8 mouse cellular contexts compared by ENCODE assay signal in the genomic region with DNA sequence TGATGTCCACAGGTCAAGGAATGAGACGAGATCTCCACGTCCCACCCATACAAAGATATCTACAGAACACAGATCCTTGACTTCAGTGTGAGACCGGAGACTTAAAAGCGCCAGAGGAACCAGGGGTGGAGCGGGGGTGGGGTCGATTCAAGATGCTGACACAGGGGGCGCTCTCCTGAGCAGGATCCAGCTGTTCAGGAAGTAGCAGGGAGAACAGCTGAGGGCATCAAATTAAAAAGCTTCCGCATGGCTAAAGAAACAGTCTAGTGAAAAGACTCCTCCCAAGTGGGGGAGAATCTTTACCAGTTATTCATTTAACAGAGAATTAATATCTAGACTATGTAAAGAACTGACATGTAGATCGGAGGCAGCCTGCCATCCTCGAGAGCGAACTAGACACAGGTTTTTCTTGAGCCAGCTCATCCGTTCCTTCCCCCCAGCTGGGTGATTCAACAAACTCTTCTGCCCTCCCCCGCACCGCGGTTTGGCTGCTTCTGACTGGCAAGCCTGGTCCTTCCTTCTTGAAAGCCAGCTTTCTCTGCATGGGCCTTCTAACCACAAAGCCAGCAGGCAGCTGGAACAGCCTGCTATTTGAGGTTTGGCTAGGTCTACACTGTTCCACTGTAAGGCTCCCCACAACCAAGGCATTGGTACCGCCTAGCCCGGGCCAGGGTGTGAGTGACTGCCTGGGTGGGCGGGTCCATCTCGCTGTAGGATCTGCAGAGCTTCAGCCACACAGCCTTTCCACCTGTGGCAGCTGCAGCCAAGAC.
DNase-seq lines count a peak whose midpoint lies in the region; ATAC-seq and TF ChIP-seq lines count a peak whose summit lies in the region.

No protein-coding gene starts in this region.

- TF ChIP-seq CTCF in kidney, postnatal 0 days (IDR thresholded peaks at IDR 0.05; ENCODE audit: low read depth) = peak; percentile 9; the same call in 1 of the 2 replicates
- TF ChIP-seq CTCF in lung, postnatal 0 days (IDR thresholded peaks at IDR 0.05) = peak; percentile 24

- H3K27me3 ChIP-seq in kidney, postnatal 0 days (ENCODE audit: insufficient read depth, low read length) = no peaks in the 10 kb centered on the region
- H3K27me3 ChIP-seq in kidney, embryonic 16.5 days (ENCODE audit: insufficient read depth, low read length) = peaks cover 6% of the 10 kb centered on the region; the same call in 1 of the 2 replicates
- H3K27me3 ChIP-seq in lung, postnatal 0 days (replicated peaks; ENCODE audit: insufficient read depth, low read length) = no peaks in the 10 kb centered on the region
- H3K27me3 ChIP-seq in forebrain, embryonic 12.5 days = peaks cover 42% of the 10 kb centered on the region

- no peak overlapping the region for H3K4me2 ChIP-seq in kidney, postnatal 0 days (ENCODE audit: low read length)
- H3K4me2 ChIP-seq in kidney, embryonic 16.5 days (replicated peaks; ENCODE audit: low read depth, low read length) = no peak overlapping the region
- no peak overlapping the region for H3K4me2 ChIP-seq in lung, postnatal 0 days (replicated peaks; ENCODE audit: low read depth, low read length)
- no peak overlapping the region for H3K4me2 ChIP-seq in forebrain, embryonic 12.5 days

- H3K9ac ChIP-seq in kidney, postnatal 0 days (ENCODE audit: low read depth, low read length) = no peak overlapping the region
- H3K9ac ChIP-seq in kidney, embryonic 16.5 days (replicated peaks; ENCODE audit: low read length) = no peak overlapping the region
- H3K9ac ChIP-seq in lung, postnatal 0 days (replicated peaks; ENCODE audit: low read depth) = no peak overlapping the region
- H3K9ac ChIP-seq in forebrain, embryonic 12.5 days = no peak overlapping the region

- 0 out of 2 replicates have a peak, but pooled peaks cover 3% of the 10 kb centered on the region for H3K4me1 ChIP-seq in kidney, postnatal 0 days (replicated peaks; ENCODE audit: insufficient read depth, low read length)
- peaks cover 10% of the 10 kb centered on the region for H3K4me1 ChIP-seq in kidney, embryonic 16.5 days (ENCODE audit: insufficient read depth, low read length)
- H3K4me1 ChIP-seq in lung, postnatal 0 days (ENCODE audit: insufficient read depth, low read depth, low read length) = no peaks in the 10 kb centered on the region
- H3K4me1 ChIP-seq in forebrain, embryonic 12.5 days = peaks cover 21% of the 10 kb centered on the region

- no peak for TF ChIP-seq EP300 in lung, postnatal 0 days (IDR thresholded peaks at IDR 0.05)

- 0 out of 2 replicates have a peak, but pooled peaks have one; percentile 33 for ATAC-seq in kidney, postnatal 0 days (replicated peaks; ENCODE audit: low FRiP score, low read depth)
- no peak for ATAC-seq in kidney, embryonic 16.5 days (ENCODE audit: low FRiP score, low TSS enrichment)
- peak; percentile 37; the same call in 1 of the 2 replicates for ATAC-seq in lung, postnatal 0 days
- ATAC-seq in forebrain, embryonic 12.5 days (ENCODE audit: low FRiP score) = no peak

- no peak overlapping the region for H3K4me3 ChIP-seq in kidney, postnatal 0 days (replicated peaks; ENCODE audit: low read depth, low read length)
- no peak overlapping the region for H3K4me3 ChIP-seq in kidney, embryonic 16.5 days (ENCODE audit: low read length)
- no peak overlapping the region for H3K4me3 ChIP-seq in lung, postnatal 0 days (ENCODE audit: low read depth, low read length)
- no peak overlapping the region for H3K4me3 ChIP-seq in forebrain, embryonic 12.5 days (replicated peaks)

- H3K27ac ChIP-seq in kidney, postnatal 0 days = no peak overlapping the region
- no peak overlapping the region for H3K27ac ChIP-seq in kidney, embryonic 16.5 days (ENCODE audit: low read length)
- no peak overlapping the region for H3K27ac ChIP-seq in lung, postnatal 0 days (ENCODE audit: low read length)
- H3K27ac ChIP-seq in forebrain, embryonic 12.5 days = no peak overlapping the region

- H3K9me3 ChIP-seq in kidney, postnatal 0 days (replicated peaks; ENCODE audit: low read length) = no peaks in the 10 kb centered on the region
- H3K9me3 ChIP-seq in kidney, embryonic 16.5 days (ENCODE audit: low read length) = peaks cover 5% of the 10 kb centered on the region; the same call in 1 of the 2 replicates
- no peaks in the 10 kb centered on the region for H3K9me3 ChIP-seq in lung, postnatal 0 days (ENCODE audit: low read length)
- 0 out of 2 replicates have a peak, but pooled peaks cover 5% of the 10 kb centered on the region for H3K9me3 ChIP-seq in forebrain, embryonic 12.5 days

- no peak for DNase-seq in kidney, postnatal 0 days (ENCODE audit: low spot score)
- DNase-seq in adrenal gland, postnatal 36 days = peak; percentile 64 to 66
- DNase-seq in gastrocnemius, adult 18-20 months (ENCODE audit: low spot score) = peak; percentile 54
- peak; percentile 94 for DNase-seq in layer of hippocampus, adult 9-11 months
- peak; percentile 42 for DNase-seq in lung, postnatal 0 days (ENCODE audit: low spot score)
- peak; percentile 38 for DNase-seq in spleen, adult 12 weeks (ENCODE audit: low spot score)

- no peaks in the 10 kb centered on the region for H3K36me3 ChIP-seq in kidney, postnatal 0 days (ENCODE audit: insufficient read depth, low read length)
- no peaks in the 10 kb centered on the region for H3K36me3 ChIP-seq in kidney, embryonic 16.5 days (ENCODE audit: insufficient read depth, low read length)
- H3K36me3 ChIP-seq in lung, postnatal 0 days (ENCODE audit: insufficient read depth, low read length) = no peaks in the 10 kb centered on the region
- H3K36me3 ChIP-seq in forebrain, embryonic 12.5 days (replicated peaks) = no peaks in the 10 kb centered on the region

- WGBS in kidney, postnatal 0 days = 61% methylated on average over 19 of the region's 19 CpGs
- WGBS in kidney, embryonic 16.5 days = 71% methylated on average over 19 of the region's 19 CpGs
- WGBS in lung, postnatal 0 days = 61% methylated on average over 19 of the region's 19 CpGs
- WGBS in forebrain, embryonic 12.5 days = 72% methylated on average over 19 of the region's 19 CpGs

Comparison
In these comparisons a context has a peak if more than half of its experiments do, and no peak if none do; other contexts are left out.
1. ATAC-seq: peak in kidney, postnatal 0 days (single experiment) and lung, postnatal 0 days (single experiment); none in kidney, embryonic 16.5 days (single experiment) and forebrain, embryonic 12.5 days (single experiment).